Mouse (Mus musculus) naive thymus-derived CD4-positive, alpha-beta T cell, adult 2 months (primary cell): ENCODE data around the gene Olfr384.
"Not testable (repeated sequence)": the region's sequence is repeated elsewhere in the genome, so short reads cannot be mapped to it uniquely, and the experiment has no call there.

ENCODE experiments used
- DNase-seq: peaks from one replicate; pipeline ENCODE4 v3.0.0-alpha.2; 2011; ENCODE audit warnings: low read depth

Olfr384 gene

GRCm38 (mm10) chr11:73598294-73598693 is at the start of gene Olfr384:
Gene Olfr384, plus strand, starts transcription at chr11:73598594.
- no peak for DNase-seq

- no peak for DNase-seq
Measured at GRCm38 (mm10) chr11:73579871-73580270, 18.5 kb upstream of the Olfr384 start.

- not testable (repeated sequence) for DNase-seq
Measured at GRCm38 (mm10) chr11:73583188-73583587, 15.2 kb upstream of the Olfr384 start.

GRCm38 (mm10) chr11:73592908-73593307 is 5.5 kb upstream of the Olfr384 start, which contains the start of gene Olfr385:
Gene Olfr385, minus strand, starts transcription at chr11:73593008.
- DNase-seq: no peak
